Mouse (Mus musculus): ENCODE data around the gene Arhgdia. TPM values are rescaled to one million over a fixed set of nuclear protein-coding genes. Genes with fewer than 3 reads are reported as not detected.
A peak's percentile ranks its signal among the peaks of the same experiment; 100 is the strongest.

Gene Arhgdia
- total and polyA plus RNA-seq, 3 experiments: 172 to 958 (median 417) TPM

DNA sequence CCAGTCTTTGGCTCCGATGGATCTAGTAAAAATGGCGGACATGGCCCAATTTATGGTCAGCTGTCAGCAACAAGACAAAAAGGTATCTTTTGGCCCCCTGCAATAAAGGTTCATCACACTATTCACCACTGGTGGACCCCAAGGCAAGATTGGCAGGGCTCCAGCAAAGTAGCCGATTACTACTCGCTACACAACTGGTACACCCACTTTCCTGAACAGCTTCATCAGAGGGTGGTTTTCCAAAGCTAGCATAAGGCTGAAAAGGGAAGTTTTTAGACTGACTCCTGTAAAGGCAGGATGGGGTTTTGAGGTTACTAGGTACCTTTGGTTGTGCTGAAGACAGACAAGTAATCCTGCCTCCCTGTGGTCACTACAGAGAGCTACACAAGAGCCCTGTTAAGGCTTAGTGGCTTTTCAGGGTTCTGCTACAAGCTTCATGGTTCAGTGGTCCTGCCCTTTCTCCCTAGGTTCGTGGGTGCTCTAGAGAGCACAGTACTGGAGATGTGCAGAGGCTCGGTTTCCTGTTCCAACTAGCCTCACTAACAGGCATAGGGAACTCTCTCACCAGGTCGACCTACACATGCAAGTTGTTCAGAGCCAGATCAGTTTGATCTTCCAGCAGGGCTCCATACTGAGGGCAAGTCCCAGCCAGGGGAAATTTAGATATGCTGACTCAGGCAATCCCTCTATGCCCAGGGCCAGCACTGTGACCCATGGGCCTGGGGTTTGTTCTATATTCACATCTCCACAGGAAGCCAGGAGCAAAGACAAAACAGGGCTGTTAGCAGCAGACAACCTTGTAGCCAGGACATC lies 4.0 kb downstream of the Arhgdia start:
- H3K27ac ChIP-seq (ENCODE audit: insufficient read depth, low read depth): no peak overlapping the region
- no peak overlapping the region for H3K4me2 ChIP-seq (ENCODE audit: insufficient read depth, low read depth, poor library complexity, severe bottlenecking)
- peaks cover 11 to 62% of the 10 kb centered on the region in 2 experiments for H3K4me1 ChIP-seq (ENCODE audit: control insufficient read depth in 1 of 2, insufficient read depth in 2 of 2)
- TF ChIP-seq RAD21 (IDR thresholded peaks at IDR 0.05; ENCODE audit: low read depth, low read length) (peak; percentile 28), CHD2 (IDR thresholded peaks at IDR 0.05; ENCODE audit: low read length) (no peak), GABPA (IDR thresholded peaks at IDR 0.05; ENCODE audit: insufficient replicate concordance, low read depth, low read length) (no peak), USF2 (conservative IDR thresholded peaks at IDR 0.05; ENCODE audit: low read depth, low read length) (no peak), MEF2A (IDR thresholded peaks at IDR 0.05; ENCODE audit: borderline replicate concordance, low read depth, low read length) (no peak), E2F4 (IDR thresholded peaks at IDR 0.05; ENCODE audit: insufficient replicate concordance, low read depth, low read length) (no peak), HCFC1 (IDR thresholded peaks at IDR 0.05; ENCODE audit: low read depth, low read length) (no peak), ZNF384 (IDR thresholded peaks at IDR 0.05; ENCODE audit: low read depth, low read length) (no peak), TBP (conservative IDR thresholded peaks at IDR 0.05; ENCODE audit: low read depth, low read length) (no peak), SIN3A (IDR thresholded peaks at IDR 0.05; ENCODE audit: low read length) (no peak), ETS1 (conservative IDR thresholded peaks at IDR 0.05; ENCODE audit: low read depth, low read length) (no peak), JUND (conservative IDR thresholded peaks at IDR 0.05; ENCODE audit: low read depth, low read length) (no peak), ELF1 (IDR thresholded peaks at IDR 0.05; ENCODE audit: low read depth, low read length) (no peak), MAX (IDR thresholded peaks at IDR 0.05; ENCODE audit: low read length) (no peak), MYC (IDR thresholded peaks at IDR 0.05; ENCODE audit: low read depth, low read length) (no peak), IRF4 (IDR thresholded peaks at IDR 0.05; ENCODE audit: low read depth, low read length) (no peak), POLR2A (IDR thresholded peaks at IDR 0.05; ENCODE audit: low read depth, low read length) (peak; percentile 19; the same call in 1 of the 2 replicates), JUN (IDR thresholded peaks at IDR 0.05; ENCODE audit: insufficient read depth, low read depth, low read length) (no peak), RCOR1 (conservative IDR thresholded peaks at IDR 0.05; ENCODE audit: low read depth, low read length) (no peak), ZC3H11A (IDR thresholded peaks at IDR 0.05; ENCODE audit: low read depth, low read length) (no peak), CHD1 (IDR thresholded peaks at IDR 0.05; ENCODE audit: low read depth, low read length) (no peak), NRF1 (IDR thresholded peaks at IDR 0.05; ENCODE audit: low read depth, low read length) (no peak), BHLHE40 (IDR thresholded peaks at IDR 0.05; ENCODE audit: low read depth, low read length) (no peak), MXI1 (IDR thresholded peaks at IDR 0.05; ENCODE audit: low read depth, low read length) (no peak), CTCF (conservative IDR thresholded peaks at IDR 0.05 in 1 of 2, IDR thresholded peaks at IDR 0.05 in 1 of 2; ENCODE audit: low read depth in 2 of 2, low read length in 2 of 2) (peak; percentile 63 to 71), KAT2A (IDR thresholded peaks at IDR 0.05; ENCODE audit: insufficient replicate concordance, low read length) (no peak), SMC3 (IDR thresholded peaks at IDR 0.05; ENCODE audit: low read depth, low read length) (peak; percentile 67), PAX5 (IDR thresholded peaks at IDR 0.05; ENCODE audit: low read length) (no peak), TCF12 (IDR thresholded peaks at IDR 0.05; ENCODE audit: low read depth, low read length) (no peak), POLR2AphosphoS2 (IDR thresholded peaks at IDR 0.05; ENCODE audit: low read depth, low read length) (peak; percentile 39), MAFK (IDR thresholded peaks at IDR 0.05; ENCODE audit: insufficient replicate concordance, low read length) (peak; percentile 85; the same call in 1 of the 2 replicates), UBTF (IDR thresholded peaks at IDR 0.05; ENCODE audit: low read depth, low read length) (no peak), ZMIZ1 (IDR thresholded peaks at IDR 0.05; ENCODE audit: low read depth, low read length) (0 out of 2 replicates have a peak, but pooled peaks have one; percentile 6), NELFE (IDR thresholded peaks at IDR 0.05; ENCODE audit: low read depth, low read length) (no peak; the same call in 1 of the 2 replicates), EP300 (IDR thresholded peaks at IDR 0.05; ENCODE audit: low read length) (no peak), USF1 (IDR thresholded peaks at IDR 0.05; ENCODE audit: low read depth, low read length) (no peak), MAZ (IDR thresholded peaks at IDR 0.05; ENCODE audit: low read depth, low read length) (0 out of 2 replicates have a peak, but pooled peaks have one; percentile 24), ZKSCAN1 (IDR thresholded peaks at IDR 0.05; ENCODE audit: borderline replicate concordance, low read depth, low read length) (no peak)
- no peaks in the 10 kb centered on the region for H3K9me3 ChIP-seq (replicated peaks; ENCODE audit: low read length)
- in situ Hi-C loops (cut with MboI; ENCODE audit: low pct_ligation_motif_present, low pct_unique_long_range_greater_than_20kb, low sequenced_read_pairs): no loop called here
- H3K9ac ChIP-seq (ENCODE audit: insufficient read depth, low read depth): no peak overlapping the region
- dilution Hi-C loops (cut with MboI; ENCODE audit: extremely low pct_ligation_motif_present, extremely low pct_unique_long_range_greater_than_20kb, low sequenced_read_pairs): no loop called here
- peak; percentile 68 for DNase-seq (ENCODE audit: extremely low read depth)
- H3K27me3 ChIP-seq (replicated peaks): no peaks in the 10 kb centered on the region
- H3K36me3 ChIP-seq (replicated peaks in 1 of 2; ENCODE audit: control insufficient read depth in 1 of 2, insufficient read depth in 1 of 2, low read length in 1 of 2): peaks cover 32 to 46% of the 10 kb centered on the region in 2 experiments
- no peak overlapping the region for H3K4me3 ChIP-seq (replicated peaks in 1 of 3; ENCODE audit: low read depth in 2 of 3, low read length in 2 of 3, poor library complexity in 1 of 3)
- H3K79me2 ChIP-seq (replicated peaks; ENCODE audit: control insufficient read depth, extremely low read depth, insufficient read depth, poor library complexity, severe bottlenecking): peaks cover 34% of the 10 kb centered on the region
